Mouse (Mus musculus): ENCODE measurements at regions not wholly inside any gene's neighbourhood (a gene's known extent, or its start where the extent isn't known, plus 50 kb on each side); places are given as distances from the start of the nearest gene placed in this dataset.

DNA sequence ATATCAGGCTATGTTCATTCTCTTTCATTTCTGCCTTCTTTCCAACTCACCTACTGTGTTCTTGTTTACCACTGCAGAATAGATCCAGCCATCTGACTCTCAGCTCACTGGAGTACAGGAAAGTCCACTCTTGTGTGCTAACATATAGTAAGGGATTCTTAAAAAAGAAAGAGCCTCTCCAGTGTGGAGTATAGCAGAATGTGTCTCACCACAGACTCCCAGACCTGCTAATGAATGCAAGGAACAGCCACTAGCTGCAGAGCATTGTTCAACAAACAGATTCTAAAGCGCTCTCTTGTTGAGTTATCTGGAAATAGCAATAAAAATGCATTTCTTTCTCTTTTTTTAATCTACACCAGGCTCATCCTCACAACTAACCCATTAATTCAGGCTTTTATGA, 91.1 kb upstream of the Gap43 start:
- TF ChIP-seq CTCF (IDR thresholded peaks at IDR 0.05; ENCODE audit: low read depth, low read length) (no peak), POLR2A (IDR thresholded peaks at IDR 0.05; ENCODE audit: insufficient read depth, low read length) (no peak), EP300 (IDR thresholded peaks at IDR 0.05; ENCODE audit: insufficient read depth, low read depth, low read length) (no peak)
